Mouse (Mus musculus): Measurements from ENCODE around the gene Olfr816.

DNA sequence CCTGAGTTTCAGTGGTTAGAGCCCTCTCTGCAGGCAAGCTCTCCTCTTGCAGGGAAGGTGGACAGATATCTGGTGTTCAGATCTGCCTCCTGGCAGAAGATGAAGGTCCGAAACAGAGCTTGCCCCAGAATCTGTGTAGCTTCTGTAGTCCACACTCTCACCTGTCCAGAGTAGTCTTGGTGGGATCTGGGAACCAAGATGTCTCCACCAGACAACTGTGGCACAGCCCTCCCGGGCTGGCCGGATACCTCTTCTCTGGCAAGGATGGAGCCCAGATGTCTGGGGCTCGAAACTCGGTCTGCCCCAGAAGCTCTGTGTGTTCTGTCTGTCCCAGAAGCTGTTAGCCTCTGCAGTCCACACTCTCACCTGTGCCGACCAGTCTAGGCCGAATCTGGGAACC, 29.5 kb downstream of the Olfr816 start:
- TF ChIP-seq POLR2A (IDR thresholded peaks at IDR 0.05; ENCODE audit: borderline replicate concordance, extremely low read depth, insufficient read depth, insufficient read length, poor library complexity, severe bottlenecking) = no peak
- no peak for TF ChIP-seq CTCF (IDR thresholded peaks at IDR 0.05; ENCODE audit: borderline replicate concordance, extremely low read depth, insufficient read depth, insufficient read length)
